Mouse (Mus musculus): ENCODE measurements at regions not wholly inside any gene's neighbourhood (a gene's known extent, or its start where the extent isn't known, plus 50 kb on each side); places are given as distances from the start of the nearest gene placed in this dataset.
A peak's percentile ranks its signal among the peaks of the same experiment; 100 is the strongest.

- H3K27me3 ChIP-seq (ENCODE audit: control insufficient read depth, insufficient read depth, low read length), result no peaks in the 10 kb centered on the region
- no peak overlapping the region for H3K4me3 ChIP-seq (ENCODE audit: low read depth, low read length)
- H3K27ac ChIP-seq (ENCODE audit: low read depth, low read length), result no peak overlapping the region
- H3K9me3 ChIP-seq (ENCODE audit: control insufficient read depth, low read length), result no peaks in the 10 kb centered on the region
- WGBS, result 81% methylated on average over 3 of the region's 3 CpGs
- ATAC-seq (ENCODE audit: low read depth), result no peak
- no peaks in the 10 kb centered on the region for H3K36me3 ChIP-seq (ENCODE audit: control insufficient read depth, insufficient read depth, low read length)
- H3K4me1 ChIP-seq (ENCODE audit: control insufficient read depth, insufficient read depth, low read length), result 0 out of 2 replicates have a peak, but pooled peaks cover 3% of the 10 kb centered on the region
- H3K4me2 ChIP-seq (ENCODE audit: low read depth, low read length), result no peak overlapping the region
- H3K9ac ChIP-seq (replicated peaks; ENCODE audit: low read depth, low read length), result no peak overlapping the region
Measured at GRCm38 (mm10) chr11:51911481-51911880, 54.0 kb upstream of the Jade2 start.

- no peaks in the 10 kb centered on the region for H3K27me3 ChIP-seq (ENCODE audit: control insufficient read depth, insufficient read depth, low read length)
- no peak overlapping the region for H3K9ac ChIP-seq (replicated peaks; ENCODE audit: low read depth, low read length)
- H3K4me3 ChIP-seq (ENCODE audit: low read depth, low read length), result no peak overlapping the region
- WGBS, result 18% methylated on average over 8 of the region's 8 CpGs
- no peak for ATAC-seq (ENCODE audit: low read depth)
- no peaks in the 10 kb centered on the region for H3K36me3 ChIP-seq (ENCODE audit: control insufficient read depth, insufficient read depth, low read length)
- peak overlapping the region; percentile 39 for H3K4me2 ChIP-seq (ENCODE audit: low read depth, low read length)
- H3K9me3 ChIP-seq (ENCODE audit: control insufficient read depth, low read length), result no peaks in the 10 kb centered on the region
- H3K27ac ChIP-seq (ENCODE audit: low read depth, low read length), result no peak overlapping the region
- H3K4me1 ChIP-seq (ENCODE audit: control insufficient read depth, insufficient read depth, low read length), result 0 out of 2 replicates have a peak, but pooled peaks cover 3% of the 10 kb centered on the region
Measured at GRCm38 (mm10) chr11:51915656-51916032, 51.8 kb upstream of the Cdkn2aipnl start.

- no peaks in the 10 kb centered on the region for H3K9me3 ChIP-seq (ENCODE audit: control insufficient read depth, low read length)
- H3K27me3 ChIP-seq (ENCODE audit: control insufficient read depth, insufficient read depth, low read length), result no peaks in the 10 kb centered on the region
- H3K36me3 ChIP-seq (ENCODE audit: control insufficient read depth, insufficient read depth, low read length), result no peaks in the 10 kb centered on the region
- H3K4me3 ChIP-seq (ENCODE audit: low read depth, low read length), result peak overlapping the region; percentile 15; the same call in 1 of the 2 replicates
- peak overlapping the region; percentile 45; the same call in 1 of the 2 replicates for H3K27ac ChIP-seq (ENCODE audit: low read depth, low read length)
- H3K4me1 ChIP-seq (ENCODE audit: control insufficient read depth, insufficient read depth, low read length), result 0 out of 2 replicates have a peak, but pooled peaks cover 3% of the 10 kb centered on the region
- peak overlapping the region; percentile 39 for H3K4me2 ChIP-seq (ENCODE audit: low read depth, low read length)
- WGBS, result under 1% methylated on average over 29 of the region's 29 CpGs
- 0 out of 2 replicates have a peak overlapping the region, but pooled peaks have one; percentile 21 for H3K9ac ChIP-seq (replicated peaks; ENCODE audit: low read depth, low read length)
- ATAC-seq (ENCODE audit: low read depth), result peak; percentile 71
Measured at GRCm38 (mm10) chr11:51916033-51916929, 51.2 kb upstream of the Cdkn2aipnl start.
